Mouse (Mus musculus) C2C12 (cell line): ENCODE measurements around the gene St6galnac6. TPM values are rescaled to one million over a fixed set of nuclear protein-coding genes. Genes with fewer than 3 reads are reported as not detected.
A peak's percentile ranks its signal among the peaks of the same experiment; 100 is the strongest.

Experiments used
- H3K27me3 ChIP-seq: one replicate; pipeline ENCODE4 v1.6.1; 2011; ENCODE audit not compliant: control insufficient read depth, insufficient read depth, insufficient read length
- H3K36me3 ChIP-seq: one replicate; pipeline ENCODE4 v1.6.1; 2011; ENCODE audit not compliant: control insufficient read depth, insufficient read depth
- H3K4me3 ChIP-seq: one replicate; pipeline ENCODE4 v1.5.1; 2011; ENCODE audit warnings: mild to moderate bottlenecking, control low read depth; ENCODE audit not compliant: poor library complexity, insufficient read depth, severe bottlenecking
- H3K79me2 ChIP-seq: one replicate; pipeline ENCODE4 v1.6.1; 2011; ENCODE audit not compliant: control insufficient read depth, insufficient read depth
- H3K79me3 ChIP-seq: one replicate; pipeline ENCODE4 v1.6.1; 2011; ENCODE audit warnings: low read depth, control low read depth
- H3ac ChIP-seq: one replicate; pipeline ENCODE3; 2011; ENCODE audit warnings: low read depth; ENCODE audit not compliant: control insufficient read depth, insufficient read length
- CEBPB ChIP-seq: IDR thresholded peaks from one replicate; pipeline ENCODE4 v1.6.1; 2011; ENCODE audit warnings: low read depth, mild to moderate bottlenecking, control low read depth, moderate library complexity
- CTCF ChIP-seq: IDR thresholded peaks from one replicate; pipeline ENCODE4 v1.5.1; 2011; ENCODE audit not compliant: control insufficient read depth, insufficient read depth, insufficient read length
- FOSL1 ChIP-seq: IDR thresholded peaks from one replicate; pipeline ENCODE4 v1.8.0; 2011; ENCODE audit warnings: mild to moderate bottlenecking, low read length; ENCODE audit not compliant: poor library complexity, insufficient read depth, severe bottlenecking
- MAX ChIP-seq: IDR thresholded peaks from one replicate; pipeline ENCODE4 v1.6.1; 2011; ENCODE audit warnings: mild to moderate bottlenecking, control low read depth
- MYOD1 ChIP-seq: IDR thresholded peaks from one replicate; pipeline ENCODE4 v1.6.1; 2011; ENCODE audit warnings: low read depth; ENCODE audit not compliant: control insufficient read depth, insufficient read length
- MYOG ChIP-seq: IDR thresholded peaks from one replicate; pipeline ENCODE4 v1.6.1; 2011; ENCODE audit not compliant: control insufficient read depth, insufficient read length; ENCODE audit errors: extremely low read depth
- USF1 ChIP-seq: IDR thresholded peaks from one replicate; pipeline ENCODE4 v1.6.1; 2011; ENCODE audit warnings: low read depth, mild to moderate bottlenecking, control low read depth, moderate library complexity
- polyA plus RNA-seq: library from polyadenylated mRNA; unstranded; fragments of >200 nt; fragmentation: generic; extraction: Trizol; gene quantifications from one replicate; pipeline ENCODE4 v1.2.1, GENCODE M21; 2012; ENCODE audit warnings: missing spikeins

St6galnac6 gene
- polyA plus RNA-seq, 1 experiment = 59.1 TPM

- Histone ChIP-seq H3K4me3 (peak overlapping the region; percentile 94), H3K27me3 (no peaks in the 10 kb centered on the region), H3K79me2 (peaks cover 51% of the 10 kb centered on the region), H3K79me3 (peaks cover 17% of the 10 kb centered on the region), H3K36me3 (peaks cover 10% of the 10 kb centered on the region), H3ac (peak overlapping the region; percentile 89)
- TF ChIP-seq CTCF (no peak), CEBPB (peak; percentile 72), MYOD1 (no peak), USF1 (no peak), MYOG (no peak)
These were observed 7.9 kb downstream of the St6galnac6 start for GRCm38 (mm10) chr2:32607262-32607947.

DNA sequence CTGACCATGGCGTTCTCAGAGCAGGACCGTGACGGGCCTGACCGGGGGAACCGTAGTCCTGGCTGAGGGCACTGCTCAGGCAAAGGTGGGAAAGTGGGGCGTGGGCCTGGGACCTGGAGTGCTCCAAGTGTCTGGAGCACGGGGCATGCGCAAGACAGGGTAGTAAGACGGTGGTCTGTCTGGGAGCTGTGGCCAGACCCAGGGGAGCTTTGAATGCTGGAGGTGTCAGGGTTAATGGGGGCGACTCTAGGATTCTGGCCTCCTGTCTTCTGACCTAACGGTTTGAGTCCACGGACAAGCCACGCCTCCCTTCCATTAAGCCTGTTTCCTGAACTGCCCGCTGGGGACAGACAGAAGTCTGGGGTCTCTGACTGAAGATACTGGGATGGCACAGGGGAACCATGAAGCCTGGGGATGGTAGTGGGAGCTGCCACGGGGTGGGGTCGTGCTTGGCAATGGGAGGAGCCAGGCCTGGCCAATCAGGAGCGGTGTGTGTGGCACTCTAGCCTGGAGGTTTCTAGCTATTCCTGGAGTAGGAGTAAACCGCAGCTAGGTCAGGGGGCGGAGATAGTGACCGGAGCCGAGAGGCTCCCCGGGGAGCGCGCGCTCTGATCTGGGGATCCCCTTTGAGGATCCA, 8.8 kb downstream of the St6galnac6 start:
- Histone ChIP-seq H3ac (peak overlapping the region; percentile 60), H3K27me3 (no peaks in the 10 kb centered on the region), H3K79me3 (peaks cover 17% of the 10 kb centered on the region), H3K79me2 (peaks cover 53% of the 10 kb centered on the region), H3K4me3 (peak overlapping the region; percentile 94), H3K36me3 (peaks cover 18% of the 10 kb centered on the region)
- TF ChIP-seq USF1 = no peak

- Histone ChIP-seq H3K79me3 (peaks cover 17% of the 10 kb centered on the region), H3K27me3 (no peaks in the 10 kb centered on the region), H3K36me3 (peaks cover 25% of the 10 kb centered on the region), H3ac (peak overlapping the region; percentile 31), H3K79me2 (peaks cover 53% of the 10 kb centered on the region), H3K4me3 (peak overlapping the region; percentile 94)
- TF ChIP-seq MYOG (no peak), MAX (no peak), CTCF (no peak), MYOD1 (no peak), USF1 (no peak), CEBPB (no peak), FOSL1 (no peak)
These were observed 9.4 kb downstream of the St6galnac6 start for GRCm38 (mm10) chr2:32608778-32609435.

DNA sequence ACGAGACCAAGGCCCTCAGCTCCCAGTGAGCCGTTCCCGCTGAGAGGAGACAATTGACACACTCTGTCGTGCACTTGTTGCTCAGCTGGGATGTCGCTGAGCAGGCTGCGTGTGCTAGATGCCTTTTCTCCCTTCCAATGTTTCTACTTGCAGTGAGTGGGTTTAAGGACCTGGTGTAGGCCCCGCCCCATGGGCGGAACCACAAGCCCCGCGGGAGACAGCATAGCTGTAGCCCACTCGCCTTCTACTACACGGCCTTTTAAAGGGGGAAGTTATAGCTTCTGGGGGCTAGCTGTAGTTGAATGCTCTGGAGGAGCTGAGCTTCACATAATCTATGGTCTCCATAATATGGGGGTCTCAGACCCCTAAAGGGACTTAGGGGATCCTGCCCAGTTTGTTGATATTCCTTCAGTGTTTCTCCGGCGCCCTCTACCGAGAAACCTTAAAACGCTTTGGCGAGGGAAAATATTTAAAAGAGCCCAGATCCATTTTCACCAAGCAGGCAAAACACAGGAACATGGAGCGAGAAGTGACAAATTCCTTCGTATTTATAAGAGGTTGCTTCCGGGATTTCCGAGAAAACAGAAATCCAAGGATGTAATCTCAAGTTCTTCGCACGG, 11.2 kb downstream of the St6galnac6 start:
- Histone ChIP-seq H3K79me3 (peaks cover 17% of the 10 kb centered on the region), H3K36me3 (peaks cover 40% of the 10 kb centered on the region), H3K27me3 (no peaks in the 10 kb centered on the region), H3K79me2 (peaks cover 53% of the 10 kb centered on the region), H3K4me3 (no peak overlapping the region), H3ac (no peak overlapping the region)
- TF ChIP-seq CEBPB (no peak), MAX (no peak), CTCF (no peak), MYOG (no peak), FOSL1 (no peak), MYOD1 (no peak), USF1 (no peak)

GRCm38 (mm10) chr2:32612274-32612673, 12.8 kb downstream of the St6galnac6 start:
- TF ChIP-seq FOSL1 (no peak), CEBPB (no peak), CTCF (no peak), MYOG (no peak), MYOD1 (no peak), MAX (no peak), USF1 (no peak)
- Histone ChIP-seq H3K36me3 (peaks cover 55% of the 10 kb centered on the region), H3K79me3 (peaks cover 17% of the 10 kb centered on the region), H3K27me3 (no peaks in the 10 kb centered on the region), H3ac (no peak overlapping the region), H3K4me3 (no peak overlapping the region), H3K79me2 (peaks cover 50% of the 10 kb centered on the region)
